Mouse (Mus musculus) cerebellum, adult 2 months (tissue): ENCODE results near the gene Mef2b.

Experiments
- CTCF ChIP-seq: fragments of 200-500 bp; IDR thresholded peaks from 2 replicates; pipeline ENCODE4 v1.5.1; 2011; ENCODE audit warnings: low read depth, mild to moderate bottlenecking, control low read depth, low read length, moderate library complexity, borderline replicate concordance; ENCODE audit not compliant: insufficient read depth
- POLR2A ChIP-seq: fragments of 200-500 bp; IDR thresholded peaks from 2 replicates; pipeline ENCODE4 v1.6.1; 2011; ENCODE audit warnings: low read length, control low read depth, borderline replicate concordance; ENCODE audit not compliant: insufficient read depth

- TF ChIP-seq POLR2A = no peak
- TF ChIP-seq CTCF = no peak
Observed at GRCm38 (mm10) chr8:70114488-70114887, 25.0 kb upstream of the Mef2b start.
